Mouse (Mus musculus): ENCODE results near the gene Rpl18. TPM values are rescaled to one million over a fixed set of nuclear protein-coding genes. Genes with fewer than 3 reads are reported as not detected.

The Rpl18 gene
- polyA plus RNA-seq, 1 experiment from 2014 or later, result 1,132 TPM

GRCm38 (mm10) chr7:45716952-45717917 lies 2.0 kb downstream of the Rpl18 start:
- Histone ChIP-seq H3K27ac (peak overlapping the region; percentile 94), H3K9me3 (replicated peaks) (no peaks in the 10 kb centered on the region), H3K4me3 (replicated peaks) (peak overlapping the region; percentile 75), H3K4me2 (peak overlapping the region; percentile 87), H3K27me3 (no peaks in the 10 kb centered on the region), H3K9ac (peak overlapping the region; percentile 83), H3K36me3 (peaks cover 49% of the 10 kb centered on the region), H3K4me1 (peaks cover 63% of the 10 kb centered on the region)
- peak; percentile 27 for ATAC-seq (replicated peaks; ENCODE audit: low FRiP score)
- WGBS, result 9% methylated on average over 31 of the region's 31 CpGs

GRCm38 (mm10) chr7:45717918-45718297 lies 2.7 kb downstream of the Rpl18 start, which contains the start of gene Sphk2:
Sphk2 (minus strand) TSS chr7:45718002.
- Histone ChIP-seq H3K9ac (peak within 1 kb of the TSS; percentile 94), H3K9me3 (replicated peaks) (no peaks in the 10 kb centered on the region), H3K4me2 (peak within 1 kb of the TSS; percentile 87), H3K4me3 (replicated peaks) (peak within 1 kb of the TSS; percentile 75), H3K36me3 (peaks cover 49% of the 10 kb centered on the region), H3K4me1 (peaks cover 63% of the 10 kb centered on the region), H3K27ac (peak within 1 kb of the TSS; percentile 94), H3K27me3 (no peaks in the 10 kb centered on the region)
- ATAC-seq (replicated peaks; ENCODE audit: low FRiP score), result peak; percentile 77
- under 1% methylated on average over 41 of the region's 41 CpGs for WGBS

- Histone ChIP-seq H3K27ac (peak overlapping the region; percentile 94), H3K4me1 (peaks cover 63% of the 10 kb centered on the region), H3K4me2 (peak overlapping the region; percentile 70), H3K4me3 (replicated peaks) (peak overlapping the region; percentile 75), H3K36me3 (peaks cover 49% of the 10 kb centered on the region), H3K9ac (peak overlapping the region; percentile 94), H3K9me3 (replicated peaks) (no peaks in the 10 kb centered on the region), H3K27me3 (no peaks in the 10 kb centered on the region)
- no peak for ATAC-seq (replicated peaks; ENCODE audit: low FRiP score)
- under 1% methylated on average over 20 of the region's 20 CpGs for WGBS
Observed at GRCm38 (mm10) chr7:45718331-45718730, 3.1 kb downstream of the Rpl18 start.

GRCm38 (mm10) chr7:45719180-45719579 lies 3.9 kb downstream of the Rpl18 start:
- WGBS, result 81% methylated on average over 10 of the region's 10 CpGs
- Histone ChIP-seq H3K9ac (peak overlapping the region; percentile 94), H3K9me3 (replicated peaks) (no peaks in the 10 kb centered on the region), H3K4me2 (peak overlapping the region; percentile 70), H3K4me3 (replicated peaks) (peak overlapping the region; percentile 75), H3K27ac (no peak overlapping the region), H3K4me1 (peaks cover 56% of the 10 kb centered on the region), H3K36me3 (peaks cover 51% of the 10 kb centered on the region), H3K27me3 (no peaks in the 10 kb centered on the region)
- ATAC-seq (replicated peaks; ENCODE audit: low FRiP score), result no peak

- WGBS, result 91% methylated on average over 16 of the region's 16 CpGs
- Histone ChIP-seq H3K36me3 (peaks cover 58% of the 10 kb centered on the region), H3K4me3 (replicated peaks) (peak overlapping the region; percentile 75), H3K4me2 (peak overlapping the region; percentile 70), H3K27me3 (no peaks in the 10 kb centered on the region), H3K9ac (peak overlapping the region; percentile 94; the same call in 1 of the 2 replicates), H3K4me1 (peaks cover 49% of the 10 kb centered on the region), H3K9me3 (replicated peaks) (no peaks in the 10 kb centered on the region), H3K27ac (no peak overlapping the region)
- ATAC-seq (replicated peaks; ENCODE audit: low FRiP score), result no peak
Observed at GRCm38 (mm10) chr7:45719738-45720412, 4.6 kb downstream of the Rpl18 start.

- Histone ChIP-seq H3K4me1 (peaks cover 46% of the 10 kb centered on the region), H3K4me2 (peak within 1 kb of the TSS; percentile 70; the same call in 1 of the 2 replicates), H3K9me3 (replicated peaks) (no peaks in the 10 kb centered on the region), H3K27ac (no peak within 1 kb of the TSS), H3K9ac (0 out of 2 replicates have a peak within 1 kb of the TSS, but pooled peaks have one; percentile 94), H3K36me3 (peaks cover 65% of the 10 kb centered on the region), H3K27me3 (no peaks in the 10 kb centered on the region), H3K4me3 (replicated peaks) (peak within 1 kb of the TSS; percentile 75; the same call in 1 of the 2 replicates)
- WGBS, result 77% methylated on average over 14 of the region's 14 CpGs
- ATAC-seq (replicated peaks; ENCODE audit: low FRiP score), result no peak
Observed at GRCm38 (mm10) chr7:45720413-45721233, 5.4 kb downstream of the Rpl18 start, which contains the start of gene Fam83e. Fam83e (plus strand) TSS chr7:45721212.

- H3K9me3 ChIP-seq (replicated peaks), result no peaks in the 10 kb centered on the region
- 82% methylated on average over 7 of the region's 7 CpGs for WGBS
- no peak overlapping the region for H3K4me2 ChIP-seq
- no peak overlapping the region for H3K4me3 ChIP-seq (replicated peaks)
- H3K27ac ChIP-seq, result no peak overlapping the region
- peaks cover 71% of the 10 kb centered on the region for H3K36me3 ChIP-seq
- peaks cover 40% of the 10 kb centered on the region for H3K4me1 ChIP-seq
- ATAC-seq (replicated peaks; ENCODE audit: low FRiP score), result no peak
- no peak overlapping the region for H3K9ac ChIP-seq
- H3K27me3 ChIP-seq, result no peaks in the 10 kb centered on the region
Observed at GRCm38 (mm10) chr7:45721234-45721571, 5.9 kb downstream of the Rpl18 start.

- H3K27me3 ChIP-seq, result no peaks in the 10 kb centered on the region
- peaks cover 77% of the 10 kb centered on the region for H3K36me3 ChIP-seq
- no peak for ATAC-seq (replicated peaks; ENCODE audit: low FRiP score)
- no peak overlapping the region for H3K27ac ChIP-seq
- H3K9ac ChIP-seq, result 0 out of 2 replicates have a peak overlapping the region, but pooled peaks have one; percentile 7
- no peaks in the 10 kb centered on the region for H3K9me3 ChIP-seq (replicated peaks)
- H3K4me3 ChIP-seq (replicated peaks), result no peak overlapping the region
- H3K4me2 ChIP-seq, result no peak overlapping the region
- 59% methylated on average over 13 of the region's 13 CpGs for WGBS
- H3K4me1 ChIP-seq, result peaks cover 34% of the 10 kb centered on the region
Observed at GRCm38 (mm10) chr7:45721642-45722347, 6.5 kb downstream of the Rpl18 start.

- Histone ChIP-seq H3K4me3 (replicated peaks) (no peak overlapping the region), H3K9me3 (replicated peaks) (no peaks in the 10 kb centered on the region), H3K27me3 (no peaks in the 10 kb centered on the region), H3K27ac (no peak overlapping the region), H3K4me2 (no peak overlapping the region), H3K4me1 (peaks cover 30% of the 10 kb centered on the region), H3K36me3 (peaks cover 82% of the 10 kb centered on the region), H3K9ac (no peak overlapping the region)
- 59% methylated on average over 13 of the region's 13 CpGs for WGBS
- no peak for ATAC-seq (replicated peaks; ENCODE audit: low FRiP score)
Observed at GRCm38 (mm10) chr7:45722348-45722713, 7.1 kb downstream of the Rpl18 start.

- no peaks in the 10 kb centered on the region for H3K27me3 ChIP-seq
- H3K36me3 ChIP-seq, result peaks cover 88% of the 10 kb centered on the region
- H3K4me3 ChIP-seq (replicated peaks), result no peak overlapping the region
- no peaks in the 10 kb centered on the region for H3K9me3 ChIP-seq (replicated peaks)
- ATAC-seq (replicated peaks; ENCODE audit: low FRiP score), result no peak
- no peak overlapping the region for H3K4me2 ChIP-seq
- H3K9ac ChIP-seq, result no peak overlapping the region
- peaks cover 30% of the 10 kb centered on the region for H3K4me1 ChIP-seq
- no peak overlapping the region for H3K27ac ChIP-seq
- WGBS, result 91% methylated on average over 4 of the region's 4 CpGs
Observed at GRCm38 (mm10) chr7:45723301-45723700, 8.0 kb downstream of the Rpl18 start.

GRCm38 (mm10) chr7:45723781-45724180 lies 8.5 kb downstream of the Rpl18 start:
- H3K27ac ChIP-seq, result no peak overlapping the region
- peaks cover 29% of the 10 kb centered on the region for H3K4me1 ChIP-seq
- H3K4me3 ChIP-seq (replicated peaks), result no peak overlapping the region
- no peak overlapping the region for H3K9ac ChIP-seq
- ATAC-seq (replicated peaks; ENCODE audit: low FRiP score), result no peak
- 87% methylated on average over 14 of the region's 14 CpGs for WGBS
- no peak overlapping the region for H3K4me2 ChIP-seq
- no peaks in the 10 kb centered on the region for H3K9me3 ChIP-seq (replicated peaks)
- H3K36me3 ChIP-seq, result peaks cover 93% of the 10 kb centered on the region
- H3K27me3 ChIP-seq, result no peaks in the 10 kb centered on the region

All from kidney, embryonic 15.5 days (tissue).